Mouse (Mus musculus): ENCODE data around the gene Cth.

DNA sequence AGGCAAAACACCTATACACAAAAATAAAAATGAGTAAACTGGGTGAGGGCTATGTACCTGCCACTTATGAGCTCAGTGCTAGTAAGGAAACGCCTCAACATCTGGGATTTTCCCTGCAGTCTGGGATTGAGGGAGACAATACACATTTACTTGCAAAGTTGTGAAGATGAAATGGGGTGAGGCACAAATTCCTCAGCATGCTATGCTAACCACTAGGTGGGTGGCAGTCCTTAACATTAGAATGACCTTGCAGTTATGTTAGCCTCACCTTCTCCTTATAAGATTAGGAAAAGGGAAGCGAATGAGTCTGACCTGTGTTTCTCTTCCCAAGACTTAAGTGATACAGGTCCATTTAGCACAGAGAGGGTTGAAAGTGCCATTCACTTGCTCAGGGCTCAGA lies 3.5 kb downstream of the Cth start:
- TF ChIP-seq POLR2A (IDR thresholded peaks at IDR 0.05; ENCODE audit: low read depth, low read length), result no peak
- TF ChIP-seq CTCF (conservative IDR thresholded peaks at IDR 0.05; ENCODE audit: insufficient read depth, insufficient read length, low read depth, low read length), result no peak
